Mouse (Mus musculus) kidney, postnatal 0 days (tissue): ENCODE measurements around the gene Polm. TPM values are rescaled to one million over a fixed set of nuclear protein-coding genes. Genes with fewer than 3 reads are reported as not detected.
A peak's percentile ranks its signal among the peaks of the same experiment; 100 is the strongest.

Source experiments
- ATAC-seq: fragments of 200-750 bp; cut with Nextera tagmentation; replicated peaks from 2 replicates; pipeline ENCODE4 v1.8.0; 2017; ENCODE audit warnings: low read depth, moderate number of reproducible peaks, moderate TSS enrichment, moderate library complexity; ENCODE audit not compliant: low FRiP score
- DNase-seq: peaks from one replicate; pipeline ENCODE4 v3.0.0-alpha.2; 2016; ENCODE audit warnings: low spot score
- H3K27ac ChIP-seq: fragments of 300-500 bp; sonication (generic); 2 replicates; pipeline ENCODE4 v1.5.1; 2014; ENCODE audit warnings: mild to moderate bottlenecking
- H3K27me3 ChIP-seq: fragments of 300-500 bp; sonication (generic); 2 replicates; pipeline ENCODE4 v1.6.1; 2014; ENCODE audit warnings: low read length, mixed read lengths; ENCODE audit not compliant: insufficient read depth
- H3K36me3 ChIP-seq: fragments of 300-500 bp; sonication (generic); 2 replicates; pipeline ENCODE4 v1.6.1; 2014; ENCODE audit warnings: low read length, mixed read lengths; ENCODE audit not compliant: insufficient read depth
- H3K4me1 ChIP-seq: fragments of 300-500 bp; sonication (generic); replicated peaks from 2 replicates; pipeline ENCODE4 v1.6.1; 2014; ENCODE audit warnings: antibody characterized with exemption, low read length, mixed read lengths; ENCODE audit not compliant: insufficient read depth
- H3K4me2 ChIP-seq: fragments of 300-500 bp; sonication (generic); 2 replicates; pipeline ENCODE4 v1.6.1; 2014; ENCODE audit warnings: mild to moderate bottlenecking, low read length, moderate library complexity, mixed read lengths
- H3K4me3 ChIP-seq: fragments of 300-500 bp; sonication (generic); replicated peaks from 2 replicates; pipeline ENCODE4 v1.5.1; 2014; ENCODE audit warnings: low read depth, low read length
- H3K9ac ChIP-seq: fragments of 300-500 bp; sonication (generic); 2 replicates; pipeline ENCODE4 v1.6.1; 2014; ENCODE audit warnings: low read depth, low read length
- H3K9me3 ChIP-seq: fragments of 300-500 bp; sonication (generic); replicated peaks from 2 replicates; pipeline ENCODE4 v1.6.1; 2016; ENCODE audit warnings: low read length, inconsistent platforms, mixed read lengths
- CTCF ChIP-seq: IDR thresholded peaks from 2 replicates; pipeline ENCODE4 v1.5.1; 2016; ENCODE audit warnings: antibody characterized with exemption, low read depth, mild to moderate bottlenecking, moderate library complexity
- WGBS: fragments of 180-500 bp; shearing (Covaris S2); extraction: QIAGEN DNeasy Blood & Tissue Kit; methylation state at CpG from one replicate; pipeline ENCODE4 v1.1.7; 2014; 5-methylcytosine and 5-hydroxymethylcytosine counted together
- polyA plus RNA-seq: library from polyadenylated mRNA; unstranded; fragments of >200 nt; fragmentation: Nextera tagmentation; extraction: Ambion mirVana; gene quantifications from 2 replicates; pipeline ENCODE4 v1.2.1, GENCODE M21; 2015

The Polm gene
- polyA plus RNA-seq, 1 experiment from 2014 or later = 8.7 TPM

DNA sequence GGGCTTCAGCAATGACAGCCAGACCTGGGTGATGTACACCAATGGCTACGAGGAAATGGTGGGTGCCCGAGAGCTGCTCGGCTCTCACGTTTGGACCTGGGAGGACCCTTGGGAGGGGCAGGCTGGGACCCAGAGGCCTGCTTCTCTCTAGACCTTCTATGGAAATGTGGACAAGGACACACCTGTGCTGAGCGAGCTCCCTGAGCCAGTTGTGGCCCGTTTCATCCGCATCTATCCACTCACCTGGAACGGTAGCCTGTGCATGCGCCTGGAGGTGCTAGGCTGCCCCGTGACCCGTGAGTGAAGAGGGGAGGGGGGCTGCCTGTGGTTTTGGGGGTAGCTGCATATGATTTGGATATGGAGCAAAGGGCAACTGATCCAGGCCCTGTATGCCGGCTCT, 30.5 kb upstream of the Polm start:
- no peak for TF ChIP-seq CTCF
- Histone ChIP-seq H3K27me3 (no peaks in the 10 kb centered on the region), H3K9me3 (no peaks in the 10 kb centered on the region), H3K4me3 (no peak overlapping the region), H3K4me1 (peaks cover 9% of the 10 kb centered on the region; the same call in 1 of the 2 replicates), H3K4me2 (no peak overlapping the region), H3K36me3 (peaks cover 35% of the 10 kb centered on the region), H3K9ac (no peak overlapping the region), H3K27ac (0 out of 2 replicates have a peak overlapping the region, but pooled peaks have one; percentile 31)
- DNase-seq = no peak
- 77% methylated on average over 12 of the region's 12 CpGs for WGBS
- ATAC-seq = 0 out of 2 replicates have a peak, but pooled peaks have one; percentile 20

GRCm38 (mm10) chr11:5867196-5867595, 29.4 kb upstream of the Polm start:
- Histone ChIP-seq H3K4me3 (no peak overlapping the region), H3K36me3 (peaks cover 25% of the 10 kb centered on the region)
- no peak for ATAC-seq

DNA sequence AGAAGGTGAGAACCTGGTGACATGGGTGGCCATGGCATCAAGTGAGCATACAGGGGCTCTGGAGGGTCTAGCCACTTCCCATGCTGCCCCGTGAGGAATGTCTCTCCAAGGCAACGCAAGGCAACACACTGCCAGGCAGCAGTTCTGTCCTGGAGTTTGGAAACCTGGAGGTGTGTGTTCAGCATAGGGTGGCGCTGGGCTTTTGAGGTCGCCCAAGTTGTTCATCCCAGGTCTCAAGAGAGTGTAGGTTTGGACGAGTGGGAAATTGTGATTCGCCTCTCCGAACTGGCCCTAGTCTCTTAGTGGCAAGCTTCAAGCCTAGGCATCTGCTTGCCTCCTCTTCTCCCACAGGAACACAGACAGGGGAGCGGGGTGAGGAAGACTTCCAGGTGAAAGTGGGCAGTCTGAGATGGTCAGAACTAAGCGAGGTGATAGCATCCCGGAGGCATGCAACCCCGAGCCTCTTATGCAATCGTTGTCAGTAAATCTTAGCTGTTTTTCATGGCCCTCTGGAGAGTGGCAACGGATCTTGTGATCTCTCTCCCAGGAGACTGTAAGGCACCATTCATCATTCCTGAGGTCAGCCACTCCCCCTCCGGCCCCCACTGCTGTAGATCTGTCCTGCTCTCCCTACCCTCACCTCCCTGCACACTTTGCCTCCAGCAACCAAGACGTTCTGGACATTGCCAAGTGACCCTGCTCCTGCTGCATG, 24.7 kb upstream of the Polm start:
- no peaks in the 10 kb centered on the region for H3K27me3 ChIP-seq
- H3K4me2 ChIP-seq = peak overlapping the region; percentile 72
- peak overlapping the region; percentile 61 for H3K27ac ChIP-seq
- H3K9ac ChIP-seq = peak overlapping the region; percentile 57
- ATAC-seq (peak; percentile 41), DNase-seq (peak; percentile 81)
- H3K4me1 ChIP-seq = peaks cover 28% of the 10 kb centered on the region; the same call in 1 of the 2 replicates
- peak overlapping the region; percentile 44 for H3K4me3 ChIP-seq
- H3K9me3 ChIP-seq = no peaks in the 10 kb centered on the region
- H3K36me3 ChIP-seq = no peaks in the 10 kb centered on the region
- WGBS = 12% methylated on average over 15 of the region's 15 CpGs
- TF ChIP-seq CTCF = no peak

More at GRCm38 (mm10) chr11:5867196-5867595, 29.4 kb upstream of the Polm start:
- DNase-seq = no peak
- Histone ChIP-seq H3K4me2 (no peak overlapping the region), H3K4me1 (peaks cover 16% of the 10 kb centered on the region; the same call in 1 of the 2 replicates), H3K27ac (peak overlapping the region; percentile 15; the same call in 1 of the 2 replicates), H3K27me3 (no peaks in the 10 kb centered on the region), H3K9ac (no peak overlapping the region), H3K9me3 (no peaks in the 10 kb centered on the region)
- no peak for TF ChIP-seq CTCF
- 72% methylated on average over 2 of the region's 2 CpGs for WGBS

GRCm38 (mm10) chr11:5861678-5862393, 24.0 kb upstream of the Polm start, which contains the start of gene Aebp1:
Aebp1 (plus strand) TSS chr11:5861947.
- 1% methylated on average over 57 of the region's 59 CpGs for WGBS
- no peaks in the 10 kb centered on the region for H3K9me3 ChIP-seq
- peak; percentile 84 for DNase-seq
- no peaks in the 10 kb centered on the region for H3K27me3 ChIP-seq
- no peak for TF ChIP-seq CTCF
- peak within 1 kb of the TSS; percentile 57 for H3K9ac ChIP-seq
- peak within 1 kb of the TSS; percentile 72 for H3K4me2 ChIP-seq
- no peaks in the 10 kb centered on the region for H3K36me3 ChIP-seq
- peaks cover 22% of the 10 kb centered on the region; the same call in 1 of the 2 replicates for H3K4me1 ChIP-seq
- peak; percentile 63; the same call in 1 of the 2 replicates for ATAC-seq
- peak within 1 kb of the TSS; percentile 61 for H3K27ac ChIP-seq
- H3K4me3 ChIP-seq = peak within 1 kb of the TSS; percentile 44

GRCm38 (mm10) chr11:5860639-5861038, 22.8 kb upstream of the Polm start:
- H3K27ac ChIP-seq = no peak overlapping the region
- H3K36me3 ChIP-seq = no peaks in the 10 kb centered on the region
- TF ChIP-seq CTCF = no peak
- ATAC-seq (no peak), DNase-seq (no peak)
- H3K9me3 ChIP-seq = no peaks in the 10 kb centered on the region
- H3K4me3 ChIP-seq = no peak overlapping the region
- 64% methylated on average over 6 of the region's 6 CpGs for WGBS
- no peaks in the 10 kb centered on the region for H3K27me3 ChIP-seq
- no peak overlapping the region for H3K9ac ChIP-seq
- no peak overlapping the region for H3K4me2 ChIP-seq
- peaks cover 21% of the 10 kb centered on the region; the same call in 1 of the 2 replicates for H3K4me1 ChIP-seq

DNA sequence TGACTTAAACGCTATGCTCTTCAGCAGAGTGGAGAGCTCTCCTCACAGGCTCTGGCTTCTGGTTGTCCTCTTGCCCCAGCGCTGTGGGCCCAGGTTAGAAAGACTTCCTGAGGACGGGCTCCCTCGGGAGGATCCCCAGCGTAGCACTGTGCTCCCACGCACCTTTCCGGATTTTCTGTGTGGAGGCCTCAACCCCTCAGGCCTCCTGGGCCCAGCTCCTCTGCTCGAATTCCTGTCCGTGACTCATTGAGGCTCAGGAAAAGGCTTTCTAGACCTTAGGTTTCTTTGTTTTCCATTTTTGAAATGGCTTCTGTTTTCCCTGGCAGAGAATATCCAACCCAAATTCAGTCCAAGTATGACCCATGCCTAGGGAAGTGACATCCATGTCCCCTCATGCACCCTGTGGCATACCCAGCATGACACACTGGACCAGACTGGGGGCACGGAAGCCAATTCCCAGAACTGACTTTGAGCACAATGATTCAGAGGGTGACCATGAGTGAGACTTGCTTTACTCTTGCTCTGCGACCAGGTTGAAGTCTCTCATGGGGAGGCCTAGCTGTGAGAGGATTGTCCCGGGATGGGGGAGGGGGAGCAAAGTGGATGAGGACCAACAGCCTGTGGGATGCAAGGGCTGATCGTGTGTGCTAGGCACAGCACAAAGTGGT, 22.2 kb upstream of the Polm start:
- no peak for TF ChIP-seq CTCF
- Histone ChIP-seq H3K27ac (no peak overlapping the region), H3K4me1 (peaks cover 21% of the 10 kb centered on the region; the same call in 1 of the 2 replicates), H3K27me3 (no peaks in the 10 kb centered on the region), H3K9ac (no peak overlapping the region), H3K36me3 (no peaks in the 10 kb centered on the region), H3K4me2 (no peak overlapping the region), H3K9me3 (no peaks in the 10 kb centered on the region), H3K4me3 (no peak overlapping the region)
- DNase-seq (no peak), ATAC-seq (no peak)
- 69% methylated on average over 13 of the region's 13 CpGs for WGBS
